Mouse (Mus musculus) lung, adult 2 months (tissue): ENCODE measurements around the gene Vps54. TPM values are rescaled to one million over a fixed set of nuclear protein-coding genes. Genes with fewer than 3 reads are reported as not detected.
"Not testable (repeated sequence)": the region's sequence is repeated elsewhere in the genome, so short reads cannot be mapped to it uniquely, and the experiment has no call there.

ENCODE experiments used
- DNase-seq: peaks from one replicate; pipeline ENCODE4 v3.0.0; 2022
- H3K4me1 ChIP-seq: fragments of 200-500 bp; 2 replicates; pipeline ENCODE4 v1.6.1; 2011; ENCODE audit warnings: low read length; ENCODE audit not compliant: control insufficient read depth, insufficient read depth
- H3K4me3 ChIP-seq: fragments of 200-500 bp; replicated peaks from 2 replicates; pipeline ENCODE3; 2011; ENCODE audit warnings: low read depth, mild to moderate bottlenecking, control low read depth, low read length; ENCODE audit errors: extremely low read depth
- CTCF ChIP-seq: fragments of 200-500 bp; IDR thresholded peaks from 2 replicates; pipeline ENCODE4 v1.5.1; 2011; ENCODE audit warnings: mild to moderate bottlenecking, low read length, control low read depth; ENCODE audit not compliant: insufficient read depth
- POLR2A ChIP-seq: fragments of 200-500 bp; IDR thresholded peaks from 2 replicates; pipeline ENCODE4 v1.6.1; 2011; ENCODE audit warnings: low read depth, mild to moderate bottlenecking, control low read depth, low read length, borderline replicate concordance; ENCODE audit errors: extremely low read depth
- WGBS: fragments of 180-500 bp; shearing (Covaris S2); methylation state at CpG from one replicate; pipeline ENCODE4 v1.1.7; 2018; 5-methylcytosine and 5-hydroxymethylcytosine counted together
- polyA plus RNA-seq: library from polyadenylated mRNA; depleted of rRNA; stranded (reverse); fragments of >200 nt; gene quantifications from 2 replicates; pipeline ENCODE4 v1.2.3, GENCODE M21; 2012

Gene Vps54
- polyA plus RNA-seq, 1 experiment: 21.3 TPM

GRCm38 (mm10) chr11:21238279-21239020, 631 bp upstream of the Vps54 start:
- H3K4me1 ChIP-seq: peaks cover 22% of the 10 kb centered on the region
- WGBS: 1% methylated on average over 65 of the region's 65 CpGs
- TF ChIP-seq POLR2A (peak; percentile 46; the same call in 1 of the 2 replicates), CTCF (no peak)
- H3K4me3 ChIP-seq: peak overlapping the region; percentile 95
- peak; percentile 72 for DNase-seq

DNA sequence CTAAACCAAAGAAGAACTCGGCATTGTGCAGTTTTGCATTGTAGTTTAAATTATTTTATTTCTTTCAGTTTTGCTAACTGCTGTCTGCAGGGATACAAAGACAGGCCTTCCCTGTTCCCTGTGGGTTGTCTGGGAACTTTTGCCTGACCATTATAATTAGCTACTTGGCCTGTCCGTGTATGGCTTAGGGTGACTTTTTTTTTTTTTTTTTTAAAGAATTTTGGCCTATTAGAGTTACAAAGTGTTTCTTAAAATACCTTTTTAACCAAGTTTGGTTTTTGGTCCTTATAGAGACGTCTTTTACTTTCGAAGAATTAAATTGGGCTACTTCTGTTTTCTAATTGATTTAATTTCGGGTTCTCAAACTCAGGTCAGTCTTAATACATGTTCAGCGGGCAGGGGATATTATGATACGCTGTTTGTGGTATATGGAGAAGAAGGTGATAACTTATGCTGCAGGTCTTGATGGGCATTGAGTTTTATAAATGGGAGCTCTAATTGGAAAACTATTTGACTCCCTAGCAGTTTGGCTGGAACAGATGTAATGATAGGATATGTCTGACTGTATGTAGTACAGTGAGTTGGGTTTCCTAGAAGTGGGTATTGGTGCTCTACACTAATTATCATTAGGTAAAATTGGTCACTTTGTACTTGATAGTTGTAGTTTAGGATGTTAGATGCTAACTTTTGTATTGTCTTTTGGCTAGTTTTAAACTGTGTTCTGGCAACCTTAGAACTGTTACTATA, 855 bp downstream of the Vps54 start:
- DNase-seq: no peak
- peaks cover 22% of the 10 kb centered on the region for H3K4me1 ChIP-seq
- WGBS: 16% methylated on average over 7 of the region's 7 CpGs
- H3K4me3 ChIP-seq: peak overlapping the region; percentile 49
- TF ChIP-seq POLR2A: no peak
- TF ChIP-seq CTCF: no peak

GRCm38 (mm10) chr11:21241351-21241750, 2.3 kb downstream of the Vps54 start:
- no peak for DNase-seq
- no peak overlapping the region for H3K4me3 ChIP-seq
- peaks cover 22% of the 10 kb centered on the region for H3K4me1 ChIP-seq
- no peak for TF ChIP-seq POLR2A
- no peak for TF ChIP-seq CTCF
- WGBS: 11% methylated on average over 1 of the region's 1 CpGs

- no peak overlapping the region for H3K4me3 ChIP-seq
- WGBS: 72% methylated on average over 4 of the region's 4 CpGs
- TF ChIP-seq CTCF: no peak
- TF ChIP-seq POLR2A: no peak
- peaks cover 15% of the 10 kb centered on the region for H3K4me1 ChIP-seq
- DNase-seq: no peak
Measured at GRCm38 (mm10) chr11:21247203-21247865, 8.3 kb downstream of the Vps54 start.

DNA sequence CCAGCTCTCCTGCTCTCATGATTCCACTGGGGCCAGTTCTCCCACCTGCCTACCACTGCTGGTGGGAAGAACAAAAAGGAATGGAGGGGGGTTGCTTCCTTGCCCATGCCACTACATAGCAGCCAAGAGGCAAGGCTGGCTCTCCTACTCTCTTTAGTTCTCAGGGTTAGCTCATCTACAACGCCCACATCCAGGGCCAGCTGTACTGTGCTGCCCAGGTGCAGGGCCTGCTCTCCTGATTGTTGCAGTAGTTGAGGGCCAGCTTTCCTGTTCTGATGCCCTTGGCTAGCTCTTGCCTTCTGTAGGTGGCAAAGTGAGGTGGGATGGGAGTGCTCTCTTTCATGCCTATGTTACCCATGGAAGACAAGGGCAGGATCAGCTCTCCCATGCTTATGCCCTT, 8.9 kb downstream of the Vps54 start:
- TF ChIP-seq CTCF (no peak), POLR2A (no peak)
- Histone ChIP-seq H3K4me3 (no peak overlapping the region), H3K4me1 (peaks cover 20% of the 10 kb centered on the region)
- DNase-seq: no peak
- 81% methylated on average over 1 of the region's 1 CpGs for WGBS

DNA sequence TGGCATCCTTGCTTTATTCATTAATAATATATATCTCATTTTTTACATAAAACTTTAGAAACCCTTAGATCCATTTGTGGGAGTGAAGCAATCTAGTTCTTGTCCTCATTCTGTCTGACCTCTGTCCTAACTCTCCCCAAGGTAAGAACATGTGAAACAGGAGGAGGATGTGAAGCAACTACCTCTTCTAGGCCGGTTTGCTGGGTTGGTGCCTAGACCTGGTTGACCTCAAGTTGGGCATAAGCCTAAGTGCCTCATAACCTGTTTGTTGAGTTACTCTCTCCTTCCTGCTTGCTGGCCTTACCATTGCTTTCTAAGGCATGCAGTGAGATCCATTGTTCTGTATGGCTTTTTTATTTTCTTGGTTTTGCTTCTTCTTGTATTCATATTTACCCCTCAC, 11.3 kb downstream of the Vps54 start:
- 64% methylated on average over 1 of the region's 1 CpGs for WGBS
- peak; percentile 41 for DNase-seq
- TF ChIP-seq CTCF (no peak), POLR2A (no peak)
- H3K4me3 ChIP-seq: no peak overlapping the region
- H3K4me1 ChIP-seq: peaks cover 23% of the 10 kb centered on the region

GRCm38 (mm10) chr11:21258611-21259010, 19.5 kb downstream of the Vps54 start:
- not testable (repeated sequence) for DNase-seq, H3K4me1 ChIP-seq, H3K4me3 ChIP-seq
- WGBS: 96% methylated on average over 10 of the region's 10 CpGs

DNA sequence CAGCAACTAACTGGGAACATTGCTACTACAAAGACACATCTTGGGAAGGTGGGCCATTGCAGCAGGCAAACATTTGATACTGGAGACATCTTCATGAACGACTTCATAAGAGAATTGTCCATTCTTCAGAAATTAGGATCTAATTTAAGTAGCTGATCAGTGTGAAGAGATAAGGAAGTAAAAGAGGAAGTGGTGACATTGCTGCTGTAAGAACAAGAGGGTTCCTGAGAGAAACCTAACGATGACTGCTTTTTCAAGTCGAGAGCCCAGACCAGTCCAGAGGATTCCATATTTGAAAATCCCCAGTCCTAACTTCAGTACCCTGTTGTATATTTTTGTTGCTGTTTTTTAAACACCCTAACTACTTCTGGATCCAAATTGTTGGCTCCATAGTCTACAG, 26.3 kb downstream of the Vps54 start:
- no peak for DNase-seq
- 58% methylated on average over 3 of the region's 3 CpGs for WGBS
- Histone ChIP-seq H3K4me1 (peaks cover 2% of the 10 kb centered on the region), H3K4me3 (no peak overlapping the region)
- no peak for TF ChIP-seq CTCF

DNA sequence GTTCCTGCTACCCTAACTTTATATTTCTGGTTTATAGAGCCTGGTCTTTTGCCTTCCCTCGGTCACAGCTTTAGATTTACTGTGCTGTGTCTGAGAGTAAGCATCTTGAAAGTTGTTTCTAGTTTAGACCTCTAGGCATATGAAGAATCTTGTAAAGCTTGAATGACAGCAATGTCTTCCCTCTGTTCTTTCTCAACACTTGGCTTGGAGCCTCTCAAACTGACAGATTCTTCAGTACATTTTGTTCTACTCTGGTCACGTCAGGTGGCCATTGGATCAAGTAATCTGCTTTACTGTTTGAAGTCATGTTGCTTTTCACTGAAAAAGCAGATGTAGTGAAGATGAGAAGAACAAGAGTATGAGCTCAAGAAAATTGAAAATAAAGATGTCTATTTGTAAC, 37.1 kb downstream of the Vps54 start:
- DNase-seq: no peak
- H3K4me1 ChIP-seq: no peaks in the 10 kb centered on the region
- no peak for TF ChIP-seq POLR2A
- TF ChIP-seq CTCF: no peak
- WGBS: 88% methylated on average over 2 of the region's 2 CpGs
- no peak overlapping the region for H3K4me3 ChIP-seq
